Mouse (Mus musculus) liver, postnatal 0 days (tissue): ENCODE measurements around the gene Zfp280d.

ENCODE experiments used
- CTCF ChIP-seq: sonication (generic); IDR thresholded peaks from 2 replicates; pipeline ENCODE4 v1.5.1; 2016; ENCODE audit warnings: antibody characterized with exemption, low read depth
- EP300 ChIP-seq: IDR thresholded peaks from 2 replicates; pipeline ENCODE4 v1.6.1; 2016; ENCODE audit warnings: antibody characterized with exemption, low read depth, mild to moderate bottlenecking

- peak; percentile 35 for TF ChIP-seq CTCF
- TF ChIP-seq EP300, result no peak
These were observed 14.3 kb upstream of the Zfp280d start for GRCm38 (mm10) chr9:72260337-72260736.
